Mouse (Mus musculus): Measurements from ENCODE around the gene Rmdn3.

GRCm38 (mm10) chr2:119176761-119177160 is 19.9 kb upstream of the Rmdn3 start:
- TF ChIP-seq CTCF (IDR thresholded peaks at IDR 0.05; ENCODE audit: insufficient read depth, low read length), result no peak
- no peak for TF ChIP-seq POLR2A (IDR thresholded peaks at IDR 0.05; ENCODE audit: borderline replicate concordance, extremely low read depth, low read depth, low read length)
